Mouse (Mus musculus) liver, embryonic 16.5 days (tissue): ENCODE results near the gene Ctdnep1. TPM values are rescaled to one million over a fixed set of nuclear protein-coding genes. Genes with fewer than 3 reads are reported as not detected.

Experiments
- ATAC-seq: fragments of 200-750 bp; cut with Nextera tagmentation; 2 replicates; pipeline ENCODE4 v1.8.0; 2017; ENCODE audit warnings: low read depth, mild to moderate bottlenecking, moderate number of reproducible peaks, moderate library complexity
- H3K27ac ChIP-seq: fragments of 300-500 bp; sonication (generic); 2 replicates; pipeline ENCODE4 v1.5.1; 2014; ENCODE audit warnings: mild to moderate bottlenecking, low read length
- H3K27me3 ChIP-seq: fragments of 300-500 bp; sonication (generic); 2 replicates; pipeline ENCODE4 v1.6.1; 2014; ENCODE audit warnings: low read depth, low read length, mixed read lengths; ENCODE audit not compliant: control insufficient read depth, insufficient read depth
- H3K36me3 ChIP-seq: fragments of 300-500 bp; sonication (generic); 2 replicates; pipeline ENCODE4 v1.6.1; 2014; ENCODE audit warnings: mild to moderate bottlenecking; ENCODE audit not compliant: control insufficient read depth, insufficient read depth
- H3K4me1 ChIP-seq: fragments of 300-500 bp; sonication (generic); 2 replicates; pipeline ENCODE4 v1.6.1; 2014; ENCODE audit warnings: low read depth, low read length, mixed read lengths; ENCODE audit not compliant: control insufficient read depth
- H3K4me2 ChIP-seq: fragments of 300-500 bp; sonication (generic); 2 replicates; pipeline ENCODE4 v1.6.1; 2014; ENCODE audit warnings: low read depth, low read length, mixed read lengths
- H3K4me3 ChIP-seq: fragments of 300-500 bp; sonication (generic); 2 replicates; pipeline ENCODE4 v1.5.1; 2014; ENCODE audit warnings: low read depth, mild to moderate bottlenecking, low read length
- H3K9ac ChIP-seq: fragments of 300-500 bp; sonication (generic); 2 replicates; pipeline ENCODE4 v1.6.1; 2014; ENCODE audit warnings: low read depth, low read length
- H3K9me3 ChIP-seq: fragments of 300-500 bp; sonication (generic); replicated peaks from 2 replicates; pipeline ENCODE4 v1.6.1; 2016; ENCODE audit warnings: low read length; ENCODE audit not compliant: control insufficient read depth
- WGBS: fragments of 180-500 bp; shearing (Covaris S2); extraction: QIAGEN DNeasy Blood & Tissue Kit; methylation state at CpG from one replicate; pipeline ENCODE4 v1.1.7; 2014; ENCODE audit not compliant: insufficient replicate concordance; 5-methylcytosine and 5-hydroxymethylcytosine counted together
- polyA plus RNA-seq: library from polyadenylated mRNA; unstranded; fragments of >200 nt; fragmentation: Nextera tagmentation; extraction: Ambion mirVana; gene quantifications from 2 replicates; pipeline ENCODE4 v1.2.1, GENCODE M21; 2015

Gene Ctdnep1
- polyA plus RNA-seq, 1 experiment from 2014 or later, result 7.3 TPM

GRCm38 (mm10) chr11:69960616-69961015 lies 20.3 kb upstream of the Ctdnep1 start:
- no peak overlapping the region for H3K4me2 ChIP-seq

GRCm38 (mm10) chr11:69961841-69962240 lies 19.1 kb upstream of the Ctdnep1 start:
- H3K36me3 ChIP-seq, result no peaks in the 10 kb centered on the region
- 7% methylated on average over 5 of the region's 5 CpGs for WGBS
- no peak overlapping the region for H3K4me2 ChIP-seq
- H3K9me3 ChIP-seq, result no peaks in the 10 kb centered on the region
- no peak for ATAC-seq
- H3K4me3 ChIP-seq, result no peak overlapping the region
- no peak overlapping the region for H3K9ac ChIP-seq
- H3K4me1 ChIP-seq, result peaks cover 13% of the 10 kb centered on the region
- no peak overlapping the region for H3K27ac ChIP-seq
- peaks cover 54% of the 10 kb centered on the region for H3K27me3 ChIP-seq

More at GRCm38 (mm10) chr11:69960616-69961015, 20.3 kb upstream of the Ctdnep1 start:
- no peak for ATAC-seq
- Histone ChIP-seq H3K9me3 (no peaks in the 10 kb centered on the region), H3K9ac (no peak overlapping the region), H3K36me3 (no peaks in the 10 kb centered on the region), H3K27me3 (peaks cover 41% of the 10 kb centered on the region), H3K4me3 (no peak overlapping the region), H3K4me1 (peaks cover 4% of the 10 kb centered on the region), H3K27ac (no peak overlapping the region)
- 33% methylated on average over 5 of the region's 5 CpGs for WGBS

GRCm38 (mm10) chr11:69964650-69965270 lies 16.2 kb upstream of the Ctdnep1 start, which contains the start of gene Cldn7:
Gene Cldn7 (plus strand): TSS chr11:69964779.
- Histone ChIP-seq H3K27me3 (peaks cover 62% of the 10 kb centered on the region), H3K4me3 (peak within 1 kb of the TSS; percentile 34; the same call in 1 of the 2 replicates), H3K9me3 (no peaks in the 10 kb centered on the region), H3K27ac (no peak within 1 kb of the TSS), H3K36me3 (peaks cover 4% of the 10 kb centered on the region; the same call in 1 of the 2 replicates), H3K4me2 (peak within 1 kb of the TSS; percentile 41), H3K9ac (no peak within 1 kb of the TSS), H3K4me1 (peaks cover 14% of the 10 kb centered on the region)
- WGBS, result 10% methylated on average over 24 of the region's 24 CpGs
- ATAC-seq, result no peak

- Histone ChIP-seq H3K4me2 (peak overlapping the region; percentile 41), H3K9me3 (no peaks in the 10 kb centered on the region), H3K9ac (no peak overlapping the region), H3K27me3 (peaks cover 62% of the 10 kb centered on the region), H3K4me3 (peak overlapping the region; percentile 34), H3K36me3 (peaks cover 4% of the 10 kb centered on the region; the same call in 1 of the 2 replicates), H3K4me1 (peaks cover 14% of the 10 kb centered on the region), H3K27ac (no peak overlapping the region)
- ATAC-seq, result no peak
- 4% methylated on average over 47 of the region's 49 CpGs for WGBS
Observed at GRCm38 (mm10) chr11:69965271-69966005, 15.5 kb upstream of the Ctdnep1 start.

- H3K36me3 ChIP-seq, result peaks cover 4% of the 10 kb centered on the region; the same call in 1 of the 2 replicates
- H3K9me3 ChIP-seq, result no peaks in the 10 kb centered on the region
- H3K9ac ChIP-seq, result no peak overlapping the region
- WGBS, result 1% methylated on average over 58 of the region's 59 CpGs
- H3K4me3 ChIP-seq, result peak overlapping the region; percentile 44
- peaks cover 14% of the 10 kb centered on the region for H3K4me1 ChIP-seq
- ATAC-seq, result peak; percentile 64
- H3K4me2 ChIP-seq, result peak overlapping the region; percentile 59
- no peak overlapping the region for H3K27ac ChIP-seq
- H3K27me3 ChIP-seq, result peaks cover 62% of the 10 kb centered on the region
Observed at GRCm38 (mm10) chr11:69966006-69966859, 14.7 kb upstream of the Ctdnep1 start.

GRCm38 (mm10) chr11:69966860-69967517 lies 14.0 kb upstream of the Ctdnep1 start:
- Histone ChIP-seq H3K27me3 (peaks cover 58% of the 10 kb centered on the region), H3K36me3 (peaks cover 4% of the 10 kb centered on the region; the same call in 1 of the 2 replicates), H3K9me3 (no peaks in the 10 kb centered on the region), H3K4me3 (peak overlapping the region; percentile 44), H3K4me2 (peak overlapping the region; percentile 59), H3K27ac (no peak overlapping the region), H3K4me1 (peaks cover 14% of the 10 kb centered on the region), H3K9ac (no peak overlapping the region)
- ATAC-seq, result no peak
- WGBS, result 29% methylated on average over 17 of the region's 17 CpGs

- no peak overlapping the region for H3K4me3 ChIP-seq
- no peak for ATAC-seq
Observed at GRCm38 (mm10) chr11:69968793-69969192, 12.2 kb upstream of the Ctdnep1 start.

GRCm38 (mm10) chr11:69970222-69970621 lies 10.7 kb upstream of the Ctdnep1 start:
- Histone ChIP-seq H3K4me3 (no peak overlapping the region), H3K9ac (no peak overlapping the region), H3K4me1 (peaks cover 13% of the 10 kb centered on the region), H3K27me3 (peaks cover 27% of the 10 kb centered on the region), H3K9me3 (no peaks in the 10 kb centered on the region), H3K27ac (no peak overlapping the region), H3K4me2 (no peak overlapping the region), H3K36me3 (peaks cover 12% of the 10 kb centered on the region)
- 79% methylated on average over 6 of the region's 6 CpGs for WGBS
- ATAC-seq, result no peak

More at GRCm38 (mm10) chr11:69968793-69969192, 12.2 kb upstream of the Ctdnep1 start:
- Histone ChIP-seq H3K27ac (no peak overlapping the region), H3K4me1 (peaks cover 14% of the 10 kb centered on the region), H3K9ac (no peak overlapping the region), H3K36me3 (peaks cover 7% of the 10 kb centered on the region), H3K9me3 (no peaks in the 10 kb centered on the region), H3K4me2 (no peak overlapping the region), H3K27me3 (peaks cover 41% of the 10 kb centered on the region)
- 63% methylated on average over 4 of the region's 4 CpGs for WGBS
